Mouse (Mus musculus) frontal cortex, postnatal 10 days (tissue): ENCODE data around the gene Fev.

Experiments
- DNase-seq, 2 experiments: peaks; one replicate each; pipeline ENCODE4 v3.0.0; 2022; ENCODE audit warnings: low spot score in 2 of 2, mixed read lengths in 1 of 2

The Fev gene

DNA sequence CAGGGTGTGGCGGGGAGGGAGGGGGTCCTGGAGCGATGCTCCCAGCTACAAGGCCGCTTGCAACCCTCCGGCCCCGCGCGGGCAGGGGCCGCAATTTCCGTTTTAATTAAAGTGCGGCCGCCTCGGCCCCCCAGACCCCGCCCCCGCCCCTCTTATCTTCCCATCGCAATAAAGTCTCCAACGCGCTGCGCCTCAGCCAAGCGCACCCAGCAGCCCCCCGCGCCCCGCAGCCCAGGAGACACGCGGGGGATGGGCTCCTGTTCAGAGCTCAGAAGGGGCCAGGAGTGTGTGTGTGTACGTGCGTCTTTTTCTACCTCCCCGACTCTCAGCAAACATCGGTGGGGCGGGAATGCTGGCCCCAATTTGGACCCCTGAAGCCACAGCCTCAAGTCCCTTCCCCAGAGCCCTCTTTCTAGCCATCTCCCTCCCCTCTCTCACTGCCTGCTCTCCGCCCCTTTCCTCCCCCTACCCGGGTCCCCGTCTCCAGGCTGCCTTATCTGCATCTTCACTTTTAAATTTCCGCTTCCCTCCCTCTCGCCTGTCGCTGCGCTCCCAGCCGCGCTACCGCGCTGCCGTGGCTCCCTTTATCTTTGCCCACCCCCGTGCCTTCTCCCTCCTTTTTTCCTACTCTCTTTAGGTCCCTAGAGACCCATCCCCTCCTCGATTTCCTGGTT is at the start of gene Fev:
Fev (minus strand) TSS at position 51 of the 674 bp plus-strand sequence.
- no peak for DNase-seq

DNA sequence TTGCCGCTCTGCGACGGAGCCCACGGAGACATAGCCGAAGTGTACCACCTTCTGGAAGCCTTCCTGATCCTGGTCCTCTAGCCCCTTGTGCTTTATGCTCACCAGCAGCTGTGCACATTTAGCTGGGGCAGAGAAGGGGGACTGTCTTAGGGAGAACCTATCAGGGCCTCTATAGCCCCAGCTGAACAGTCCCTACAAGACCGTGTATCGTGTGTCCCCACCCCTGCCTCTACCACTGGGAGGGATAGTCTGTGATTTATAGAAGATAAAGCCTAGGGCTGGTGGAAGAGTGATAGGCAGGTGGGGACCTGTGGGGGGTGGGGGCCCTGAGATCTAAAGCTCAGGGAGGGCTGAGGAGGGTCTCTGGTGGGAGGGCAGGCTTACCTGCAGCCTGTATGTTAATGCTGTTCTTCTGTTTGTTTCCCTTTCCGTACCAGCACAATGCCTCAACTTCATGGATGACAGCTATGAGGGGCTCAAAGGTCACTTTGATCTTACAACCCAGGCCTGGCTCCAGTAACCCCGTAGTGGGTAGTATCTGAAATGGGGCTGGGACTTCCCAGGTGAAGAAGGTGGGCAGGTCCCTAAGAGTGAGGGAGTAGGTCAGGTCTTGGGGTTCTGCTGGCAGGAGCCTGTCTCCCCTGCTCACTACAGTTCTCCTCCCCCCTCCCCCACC is 42.5 kb upstream of the Fev start:
- no peak for DNase-seq

DNA sequence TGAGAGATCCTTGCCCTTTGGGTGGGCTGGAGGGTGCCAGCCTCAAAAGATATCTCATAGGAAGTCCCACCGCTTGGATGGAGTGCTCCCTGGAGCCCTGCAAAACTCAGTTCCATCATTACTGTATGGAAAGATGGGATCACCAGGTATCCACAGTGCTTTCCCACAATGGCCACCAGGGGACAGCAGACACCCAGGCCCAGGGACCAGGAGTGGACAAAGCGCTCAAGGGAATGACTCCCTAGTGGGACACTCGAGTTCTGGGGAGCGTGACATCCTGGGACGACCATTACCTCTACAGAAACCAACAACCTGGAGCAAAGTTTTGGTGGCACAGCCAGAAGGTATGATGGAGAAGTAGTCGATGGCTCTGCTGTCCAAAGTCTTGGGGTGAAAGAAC is 41.5 kb upstream of the Fev start:
- peak in 1 of 2 experiments; percentile 25 for DNase-seq

DNA sequence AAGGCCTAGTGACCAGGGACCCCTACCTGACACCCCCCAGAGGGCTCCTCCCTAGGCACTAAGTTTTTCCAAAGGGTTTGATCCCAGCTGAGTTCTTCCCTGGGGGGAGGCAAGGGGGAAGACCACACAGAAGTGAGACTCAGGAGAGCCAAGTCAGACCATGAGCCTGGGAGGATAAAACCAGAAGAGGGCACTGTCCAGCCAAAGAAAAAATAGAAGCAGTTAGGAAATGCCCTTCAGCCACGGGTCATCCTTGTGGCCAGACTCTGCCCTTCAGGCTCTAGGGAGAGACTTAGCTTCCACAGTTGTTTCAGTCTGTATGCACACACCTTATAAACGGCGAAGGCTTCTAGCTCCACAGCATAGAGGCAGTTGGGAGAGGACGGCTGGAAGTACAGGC is 39.2 kb upstream of the Fev start:
- DNase-seq, result no peak

DNA sequence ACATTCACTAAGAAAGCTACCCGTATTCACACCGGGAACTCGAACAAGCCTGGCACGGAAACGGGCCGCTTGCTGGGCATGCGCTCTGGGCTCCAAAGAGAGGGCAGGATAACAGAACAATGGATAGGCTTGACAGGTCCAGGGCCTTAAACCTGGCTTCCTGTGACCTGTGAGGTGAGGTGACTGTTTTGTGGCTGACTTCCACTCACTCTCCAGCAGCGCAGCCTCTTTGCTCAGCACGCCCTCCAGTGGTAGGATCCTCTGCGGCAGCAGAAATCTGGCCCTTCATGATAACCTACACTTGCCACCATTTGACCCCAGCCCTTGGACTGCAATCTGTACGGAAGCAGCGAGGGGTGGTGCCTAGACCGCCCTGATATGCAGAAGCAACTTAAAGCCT is 30.5 kb upstream of the Fev start:
- no peak for DNase-seq

DNA sequence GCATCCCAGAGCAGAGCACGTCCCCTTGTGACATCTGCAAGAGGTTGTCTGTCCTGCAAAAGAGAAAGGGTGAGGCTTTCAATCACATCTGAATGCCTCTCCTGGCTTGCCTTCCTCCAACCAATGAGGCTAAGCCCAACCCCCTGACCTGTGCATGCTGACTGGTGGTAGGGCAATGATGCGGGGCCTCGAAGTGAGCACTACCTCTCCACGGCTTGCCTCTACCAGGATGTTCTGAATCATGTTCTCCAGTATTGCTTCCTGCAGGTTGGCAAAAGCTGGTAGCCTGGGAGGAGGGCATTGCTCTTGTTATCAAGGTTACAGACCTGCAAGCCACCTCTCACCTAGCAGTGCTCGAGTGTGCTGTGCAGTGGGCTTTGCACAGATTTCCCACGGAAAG is 17.0 kb upstream of the Fev start:
- DNase-seq, result no peak

DNA sequence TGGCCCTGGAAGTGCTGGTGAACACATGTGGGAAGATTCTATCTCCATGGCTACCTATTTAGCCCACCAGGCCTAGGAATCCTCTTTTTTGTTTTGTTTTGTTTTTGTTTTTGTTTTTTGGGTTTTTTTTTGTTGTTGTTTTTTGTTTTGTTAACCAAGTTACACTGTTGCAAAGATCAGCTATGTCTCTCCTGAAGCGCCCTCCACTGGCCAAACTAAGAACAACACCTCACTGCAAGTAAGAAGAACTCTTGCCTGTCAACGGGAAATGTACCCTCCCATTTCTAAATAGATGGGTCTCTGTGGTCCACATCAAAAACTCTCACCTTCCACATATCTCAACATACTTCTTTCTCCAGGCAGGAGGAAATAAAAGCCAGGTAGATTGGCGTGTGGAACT is 16.5 kb upstream of the Fev start:
- DNase-seq, result peak in 1 of 2 experiments; percentile 45

DNA sequence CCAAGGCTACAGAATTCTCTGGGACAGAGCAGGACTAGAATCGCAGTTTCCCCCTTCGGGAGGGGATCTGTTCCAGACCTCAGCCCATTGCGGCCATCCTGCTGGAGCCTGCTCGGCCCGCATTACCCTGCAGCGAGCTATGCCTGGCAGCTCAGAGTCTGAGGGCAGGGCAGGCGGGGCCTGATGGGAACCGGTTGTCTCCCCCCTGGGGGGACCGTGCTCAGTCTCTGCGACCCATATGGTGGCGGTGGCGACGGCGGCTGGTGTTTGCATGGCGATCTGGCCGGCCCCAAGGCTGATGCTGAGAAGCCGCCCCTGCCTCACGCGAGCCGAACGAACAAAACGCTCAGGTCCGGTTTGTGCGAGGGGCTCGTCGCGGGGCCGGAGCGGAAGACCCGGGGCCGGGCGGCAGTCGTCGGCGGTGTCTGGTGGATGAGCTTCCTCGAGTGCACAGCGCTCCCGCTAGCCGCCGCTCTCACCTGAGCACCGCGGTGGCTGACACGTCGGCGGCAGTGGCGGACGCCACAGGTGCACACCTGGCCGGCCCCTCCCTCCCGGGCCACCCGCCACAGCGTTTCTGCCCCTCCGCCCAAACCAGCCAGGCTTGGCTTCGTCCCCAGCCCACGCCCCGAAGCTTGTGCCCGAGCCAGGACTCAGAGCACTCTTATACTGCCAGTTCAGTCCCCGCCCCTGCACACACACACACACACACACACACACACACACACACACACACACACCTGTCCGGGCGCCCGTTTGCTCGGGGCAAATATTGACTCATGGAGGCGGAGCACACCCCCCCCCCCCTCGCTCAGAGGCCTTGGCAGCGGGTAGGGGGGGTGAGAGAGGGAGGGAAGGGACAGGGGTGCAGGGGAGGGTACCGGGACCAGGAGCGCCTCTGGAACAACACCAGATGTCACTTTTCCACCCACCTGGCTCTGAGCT is 15.4 kb upstream of the Fev start:
- no peak for DNase-seq

DNA sequence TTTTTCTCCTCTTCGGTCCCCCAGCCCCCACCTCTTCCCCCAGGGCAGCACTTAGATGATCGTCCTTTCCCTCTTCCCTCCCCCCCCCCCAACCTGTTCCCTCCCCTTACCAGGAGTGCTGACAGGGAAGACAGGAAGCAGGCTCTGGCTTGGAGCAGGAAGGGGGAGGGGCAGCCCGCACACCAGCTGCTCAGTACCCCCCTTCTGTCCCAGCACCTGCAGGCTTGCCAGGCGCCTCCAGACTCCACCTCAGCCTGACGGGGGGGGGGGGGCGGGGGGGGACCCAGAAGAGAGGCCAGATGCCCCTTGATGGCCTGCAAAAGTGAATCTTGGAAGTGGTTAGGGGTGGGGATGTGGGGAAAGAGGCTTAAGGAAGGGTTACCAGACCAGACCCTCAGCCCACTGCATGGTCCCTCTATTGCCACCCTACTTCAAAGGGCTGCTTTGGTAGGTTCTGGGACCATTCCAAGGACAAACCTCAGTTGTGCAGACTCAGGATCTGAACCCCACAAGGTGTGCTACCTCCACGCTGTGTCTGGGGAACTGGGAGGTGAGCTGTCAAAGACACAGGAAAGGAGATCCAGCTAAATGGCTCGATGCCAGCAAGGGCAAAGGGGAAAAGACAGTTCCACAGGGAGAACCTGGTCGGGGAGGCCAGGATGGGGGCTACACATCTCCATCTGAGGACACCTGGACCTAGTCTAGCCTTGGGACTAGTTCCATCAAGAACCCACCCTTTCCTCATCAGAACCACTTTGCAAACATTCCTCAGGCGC is 13.6 kb upstream of the Fev start:
- no peak for DNase-seq

DNA sequence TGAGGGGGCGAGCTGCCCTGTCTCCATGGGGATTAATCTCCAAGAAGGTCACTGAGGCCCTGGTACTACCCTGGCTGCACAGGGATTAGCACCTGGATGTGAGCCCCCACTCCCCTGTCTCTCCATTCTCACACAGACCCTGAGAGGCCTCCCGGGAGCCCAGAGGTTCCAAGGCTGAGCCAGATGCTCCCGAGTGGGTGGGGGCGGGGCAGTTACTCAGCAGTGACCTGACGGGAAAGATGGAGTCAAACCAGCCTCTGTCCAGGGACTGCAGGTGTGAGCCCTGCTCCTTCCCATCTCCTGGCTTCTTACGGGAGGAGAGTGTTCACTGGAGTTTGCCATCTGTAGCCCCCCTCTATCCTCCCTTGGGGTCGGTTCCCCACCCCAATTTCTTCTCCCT is 12.8 kb upstream of the Fev start:
- DNase-seq, result no peak

DNA sequence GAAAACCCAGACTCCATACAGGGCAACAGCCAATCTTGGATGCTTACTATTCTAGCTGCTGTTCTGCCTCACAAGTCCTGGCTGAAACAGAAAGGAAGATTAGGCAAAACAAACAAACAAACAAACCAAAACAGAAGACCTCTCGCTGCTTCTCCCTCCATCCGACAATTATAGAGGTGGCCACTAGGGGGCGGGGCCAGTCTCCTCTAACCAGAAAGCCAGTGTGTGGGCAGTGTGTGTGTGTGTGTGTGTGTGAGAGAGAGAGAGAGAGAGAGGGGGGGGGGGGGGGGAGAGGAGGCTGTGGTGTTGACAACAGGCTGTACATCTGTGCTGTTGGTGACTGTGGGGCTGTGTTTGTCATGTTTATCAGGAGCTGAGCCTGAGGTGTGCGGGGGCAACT is 9.7 kb upstream of the Fev start:
- peak in 1 of 2 experiments; percentile 54 for DNase-seq

DNA sequence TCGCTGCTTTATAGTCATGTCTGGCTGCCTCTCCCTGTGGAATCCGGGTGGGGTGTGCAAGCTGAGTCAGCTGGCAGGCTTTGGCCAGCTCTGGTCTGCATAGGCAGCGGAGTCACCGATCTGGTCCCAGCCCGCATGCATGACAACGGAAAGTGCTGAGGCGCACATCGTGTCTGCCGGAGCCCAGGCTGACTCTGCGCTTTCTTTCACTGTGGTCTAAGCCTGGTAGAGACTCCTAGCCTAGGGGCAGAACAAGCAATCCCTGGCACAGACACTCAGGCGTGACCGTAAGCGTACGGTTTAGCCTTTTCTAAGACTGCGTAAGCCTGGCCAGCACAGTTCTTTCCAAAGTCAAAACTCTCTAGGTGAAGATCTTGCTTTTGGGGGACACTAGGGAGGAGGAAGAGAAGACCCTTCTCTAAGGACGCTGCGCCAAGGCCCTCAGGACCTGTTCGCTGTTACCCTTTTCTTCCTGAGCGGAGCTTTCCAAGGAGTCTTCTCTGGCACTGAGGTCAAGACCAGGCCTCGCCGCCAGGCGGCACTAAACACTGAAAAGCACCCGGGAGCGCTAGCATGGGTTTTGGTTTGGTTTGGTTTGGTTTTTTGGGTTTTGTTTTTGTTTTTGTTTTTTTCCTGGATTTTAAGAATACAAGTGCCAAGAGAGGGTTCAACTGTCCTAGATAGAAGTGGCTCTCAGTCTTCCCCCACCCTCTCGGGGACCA is 8.1 kb upstream of the Fev start, which contains the start of gene Cryba2:
Cryba2 (minus strand) TSS at position 10 of the 722 bp plus-strand sequence.
- DNase-seq, result peak in 1 of 2 experiments; percentile 46

DNA sequence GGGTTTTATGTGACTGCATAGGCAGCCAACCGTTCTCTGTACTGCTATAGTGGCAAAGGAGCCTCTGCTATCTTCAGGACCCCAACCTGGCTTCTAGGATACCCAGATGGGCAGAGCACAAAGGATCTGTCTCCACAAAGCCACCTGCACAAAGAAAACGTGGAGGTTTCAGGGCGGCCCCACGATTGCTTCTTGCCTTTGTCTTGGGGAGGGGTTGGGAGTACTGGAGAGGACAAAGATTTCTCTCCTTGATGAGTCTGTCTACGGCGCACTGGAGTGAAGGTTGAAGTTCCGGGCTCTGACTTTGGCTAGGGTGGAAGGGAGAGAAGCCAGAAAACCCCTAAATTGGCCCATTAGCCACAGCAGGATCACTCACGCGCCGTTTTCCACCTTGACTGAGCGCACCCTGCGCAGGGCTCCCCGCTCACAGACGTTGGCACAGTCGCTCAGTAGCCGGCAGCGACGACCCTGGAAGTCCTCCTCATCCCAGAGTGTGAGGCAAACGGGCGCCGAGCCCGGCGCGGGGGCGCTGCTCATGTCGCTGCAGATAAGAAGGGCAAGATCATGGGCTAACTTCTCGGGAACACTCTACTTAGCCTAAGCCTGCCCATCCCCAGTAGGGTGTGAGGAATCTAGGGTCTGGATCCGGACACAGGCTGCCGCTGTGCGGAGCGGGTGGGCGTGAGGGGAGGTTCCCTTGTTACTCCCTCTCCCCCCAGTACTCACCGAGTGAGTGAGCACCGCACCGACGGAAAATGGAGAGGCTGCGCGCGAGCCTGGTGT is 7.3 kb upstream of the Fev start:
- no peak for DNase-seq

DNA sequence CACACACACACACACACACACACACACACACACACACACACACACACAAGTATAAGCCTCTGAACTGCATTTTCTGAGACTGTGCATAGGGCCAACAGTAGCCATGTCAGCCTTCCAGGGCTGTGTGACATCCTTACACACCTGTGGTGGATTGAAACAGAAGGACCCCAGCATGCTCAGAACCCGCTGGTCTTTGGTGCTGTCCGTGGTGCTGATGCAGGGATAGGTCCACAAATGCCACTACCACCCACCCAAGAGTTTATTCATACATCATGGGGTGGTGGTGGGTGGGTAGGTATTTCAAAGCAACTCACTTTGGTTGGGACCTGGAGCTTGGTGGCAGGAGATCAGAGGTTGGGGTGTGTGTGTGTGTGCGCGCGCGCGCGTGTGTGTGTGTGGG is 6.3 kb upstream of the Fev start:
- no peak for DNase-seq

DNA sequence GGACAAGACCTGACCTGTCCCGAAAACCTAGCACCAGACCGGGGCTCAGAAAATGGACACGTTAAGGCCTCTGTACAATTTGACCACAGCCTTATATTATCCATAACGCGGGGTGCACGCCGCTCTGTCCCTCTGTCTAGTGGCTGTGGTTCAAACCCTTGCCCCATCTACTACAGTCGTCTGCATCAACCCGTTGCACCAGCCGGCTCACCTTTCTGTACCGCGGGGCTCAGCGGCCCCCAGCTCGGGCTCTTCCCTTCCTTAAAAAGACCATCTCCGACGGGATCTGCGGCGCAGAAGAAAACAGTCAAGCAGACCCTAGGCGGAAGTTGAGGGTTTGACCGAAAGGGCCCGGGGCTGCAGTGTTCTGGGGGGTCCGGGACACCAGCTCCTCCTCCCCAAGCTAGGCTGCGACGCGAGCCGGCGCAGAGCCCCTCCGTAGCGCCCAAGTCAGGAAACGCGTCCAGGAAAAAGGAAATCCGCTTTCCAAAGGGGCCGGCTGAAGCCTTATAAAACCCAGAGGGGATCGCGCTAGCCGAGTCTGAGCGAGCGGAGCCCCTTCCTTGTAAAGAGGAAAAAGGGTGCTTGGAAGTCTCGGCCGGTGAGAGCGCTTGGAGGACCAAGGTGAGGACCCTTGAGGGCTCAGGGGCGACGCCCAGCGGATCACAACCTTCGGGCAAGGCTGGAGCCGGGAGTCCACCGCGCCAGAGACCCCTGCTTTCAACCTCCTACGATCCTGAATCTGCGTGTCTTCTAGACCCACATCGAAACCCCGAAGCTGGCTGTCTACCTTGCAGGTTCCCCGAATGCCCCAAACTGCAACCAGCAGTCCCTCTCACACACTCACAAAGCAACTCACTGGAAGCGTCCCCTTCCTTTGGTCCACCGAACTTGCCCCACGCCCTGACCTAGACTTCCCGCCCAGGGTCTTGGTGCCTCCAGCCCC is 750 bp downstream of the Fev start:
- no peak for DNase-seq

DNA sequence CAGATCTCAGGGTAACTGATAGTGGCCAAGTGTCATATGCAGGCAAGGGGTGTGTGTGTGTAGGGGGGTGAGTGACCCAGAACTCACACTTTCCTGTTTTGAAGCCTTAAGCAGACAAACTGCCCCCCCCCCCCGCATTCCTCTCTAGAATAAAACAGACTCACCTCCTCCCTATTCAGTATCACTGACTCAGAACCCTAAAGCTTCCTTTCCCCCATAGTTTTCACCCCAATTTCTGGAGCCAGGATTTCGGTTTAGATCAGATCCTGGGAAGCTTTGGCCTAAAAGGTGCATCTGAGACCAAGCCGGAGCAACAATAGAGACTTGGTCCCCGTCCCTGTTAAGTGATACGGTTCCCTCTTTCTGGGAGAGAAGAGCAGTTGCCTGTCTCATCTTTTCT is 1.8 kb downstream of the Fev start:
- no peak for DNase-seq

DNA sequence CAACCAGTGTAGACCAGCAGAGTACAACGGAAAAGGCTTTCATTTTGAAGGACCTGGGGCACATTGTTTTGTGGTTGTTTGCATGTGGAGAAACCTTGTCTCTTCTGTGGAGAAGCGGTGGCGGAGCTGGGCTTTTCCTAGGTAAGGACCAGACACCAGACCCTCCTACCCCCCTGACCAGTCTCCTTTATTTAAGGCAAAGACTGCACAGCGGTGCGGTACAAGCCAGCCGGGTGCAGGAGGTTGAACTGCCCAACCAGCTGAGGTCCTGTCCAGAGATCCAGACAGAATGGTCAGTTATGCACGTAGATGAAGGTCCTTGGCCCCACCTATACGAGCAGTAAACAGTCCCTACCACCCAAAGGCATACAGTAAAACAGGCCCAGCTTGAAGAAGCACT is 2.4 kb downstream of the Fev start:
- no peak for DNase-seq

DNA sequence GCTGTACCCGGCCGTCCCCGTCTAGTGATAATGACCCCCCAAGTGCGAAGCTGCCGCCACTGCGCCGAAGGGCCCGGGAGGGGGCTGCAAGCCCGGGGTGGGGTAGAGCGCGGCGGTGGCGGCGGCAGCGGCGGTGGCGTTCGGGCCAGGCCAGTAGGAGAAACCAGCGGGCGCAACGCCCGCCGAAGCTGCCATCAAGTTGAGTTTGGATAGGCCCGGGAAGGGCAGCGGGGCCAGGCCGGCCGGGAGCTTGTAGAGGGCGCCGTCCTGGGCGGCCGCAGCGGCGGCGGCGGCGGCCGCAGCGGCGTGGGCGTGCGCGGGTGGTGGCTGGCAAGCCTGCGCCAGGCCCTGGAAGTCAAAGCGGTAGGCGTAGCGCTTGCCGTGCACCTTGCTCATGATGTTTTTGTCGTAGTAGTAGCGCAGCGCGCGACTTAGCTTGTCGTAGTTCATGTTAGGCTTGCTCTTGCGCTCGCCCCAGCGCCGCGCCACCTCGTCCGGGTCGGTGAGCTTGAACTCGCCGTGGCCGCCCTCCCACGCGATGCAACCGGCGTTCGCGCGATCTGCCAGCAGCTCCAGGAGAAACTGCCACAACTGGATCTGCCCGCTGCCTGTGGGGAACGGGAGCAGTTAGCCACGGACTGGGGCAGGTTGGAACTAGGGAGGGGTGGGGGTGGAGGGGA is 3.0 kb downstream of the Fev start:
- peak in 1 of 2 experiments; percentile 15 for DNase-seq
